Mouse (Mus musculus) cerebellum, postnatal 10 days (tissue): ENCODE results near the gene Ankrd40.

Experiments
- DNase-seq, 2 experiments: peaks; one replicate each; pipeline ENCODE4 v3.0.0; 2021; ENCODE audit warnings: mixed read lengths in 2 of 2

Gene Ankrd40

GRCm38 (mm10) chr11:94327693-94328643 lies at the start of gene Ankrd40:
Gene Ankrd40, plus strand, starts transcription at chr11:94328001.
- peak; percentile 97 for DNase-seq

GRCm38 (mm10) chr11:94281199-94282181 lies 46.3 kb upstream of the Ankrd40 start, which contains the start of gene Gm21885:
Gene Gm21885, plus strand, starts transcription at chr11:94281873.
- peak; percentile 63 to 71 for DNase-seq

- DNase-seq = no peak
Measured at GRCm38 (mm10) chr11:94282291-94282690, 45.5 kb upstream of the Ankrd40 start.

GRCm38 (mm10) chr11:94283536-94284099 lies 44.2 kb upstream of the Ankrd40 start:
- no peak for DNase-seq

GRCm38 (mm10) chr11:94285886-94286574 lies 41.8 kb upstream of the Ankrd40 start:
- no peak for DNase-seq

GRCm38 (mm10) chr11:94287105-94287504 lies 40.7 kb upstream of the Ankrd40 start:
- no peak for DNase-seq

GRCm38 (mm10) chr11:94290062-94290740 lies 37.6 kb upstream of the Ankrd40 start:
- no peak for DNase-seq

GRCm38 (mm10) chr11:94294996-94295845 lies 32.6 kb upstream of the Ankrd40 start:
- DNase-seq = no peak

GRCm38 (mm10) chr11:94312733-94313132 lies 15.1 kb upstream of the Ankrd40 start:
- DNase-seq = peak in 1 of 2 experiments; percentile 21

GRCm38 (mm10) chr11:94314098-94314652 lies 13.6 kb upstream of the Ankrd40 start:
- no peak for DNase-seq

GRCm38 (mm10) chr11:94315308-94315707 lies 12.5 kb upstream of the Ankrd40 start:
- no peak for DNase-seq

- DNase-seq = no peak
Measured at GRCm38 (mm10) chr11:94316528-94316927, 11.3 kb upstream of the Ankrd40 start.

GRCm38 (mm10) chr11:94317014-94317413 lies 10.8 kb upstream of the Ankrd40 start:
- DNase-seq = no peak

GRCm38 (mm10) chr11:94317515-94317914 lies 10.3 kb upstream of the Ankrd40 start:
- DNase-seq = no peak

- DNase-seq = peak; percentile 37 to 51
Measured at GRCm38 (mm10) chr11:94318056-94318455, 9.7 kb upstream of the Ankrd40 start.

GRCm38 (mm10) chr11:94320969-94321930 lies 6.6 kb upstream of the Ankrd40 start:
- peak; percentile 79 to 83 for DNase-seq

- peak; percentile 98 for DNase-seq
Measured at GRCm38 (mm10) chr11:94321931-94322400, 5.8 kb upstream of the Ankrd40 start, which contains the start of gene Luc7l3. Gene Luc7l3, minus strand, starts transcription at chr11:94321988.

- no peak for DNase-seq
Measured at GRCm38 (mm10) chr11:94322636-94323035, 5.2 kb upstream of the Ankrd40 start.
